Mouse (Mus musculus) liver, embryonic 12.5 days (tissue): ENCODE results near the gene Idh3b. TPM values are rescaled to one million over a fixed set of nuclear protein-coding genes. Genes with fewer than 3 reads are reported as not detected.

ENCODE experiments used
- ATAC-seq: fragments of 200-750 bp; cut with Nextera tagmentation; 2 replicates; pipeline ENCODE4 v1.8.0; 2017; ENCODE audit warnings: moderate number of reproducible peaks, mild to moderate bottlenecking, moderate library complexity
- H3K27ac ChIP-seq: fragments of 300-500 bp; sonication (generic); 2 replicates; pipeline ENCODE4 v1.5.1; 2016; ENCODE audit warnings: mild to moderate bottlenecking
- H3K27me3 ChIP-seq: fragments of 300-500 bp; sonication (generic); replicated peaks from 2 replicates; pipeline ENCODE4 v1.6.1; 2016; ENCODE audit warnings: mild to moderate bottlenecking, moderate library complexity
- H3K36me3 ChIP-seq: fragments of 300-500 bp; sonication (generic); 2 replicates; pipeline ENCODE4 v1.6.1; 2016; ENCODE audit warnings: mild to moderate bottlenecking, moderate library complexity
- H3K4me1 ChIP-seq: fragments of 300-500 bp; sonication (generic); 2 replicates; pipeline ENCODE4 v1.6.1; 2016
- H3K4me2 ChIP-seq: fragments of 300-500 bp; sonication (generic); 2 replicates; pipeline ENCODE4 v1.6.1; 2016; ENCODE audit warnings: mild to moderate bottlenecking, moderate library complexity
- H3K4me3 ChIP-seq: fragments of 300-500 bp; sonication (generic); 2 replicates; pipeline ENCODE4 v1.5.1; 2016; ENCODE audit warnings: mild to moderate bottlenecking, moderate library complexity
- H3K9ac ChIP-seq: fragments of 300-500 bp; sonication (generic); 2 replicates; pipeline ENCODE4 v1.6.1; 2016; ENCODE audit warnings: mild to moderate bottlenecking, moderate library complexity
- H3K9me3 ChIP-seq: fragments of 300-500 bp; sonication (generic); replicated peaks from 2 replicates; pipeline ENCODE4 v1.6.1; 2016; ENCODE audit warnings: mild to moderate bottlenecking, moderate library complexity
- WGBS: fragments of 180-500 bp; shearing (Covaris S2); methylation state at CpG from one replicate; pipeline ENCODE4 v1.1.7; 2016; ENCODE audit not compliant: insufficient replicate concordance; 5-methylcytosine and 5-hydroxymethylcytosine counted together
- polyA plus RNA-seq: library from polyadenylated mRNA; unstranded; fragments of >200 nt; fragmentation: Nextera tagmentation; extraction: Ambion mirVana; gene quantifications from 2 replicates; pipeline ENCODE4 v1.2.1, GENCODE M21; 2016

The Idh3b gene
- polyA plus RNA-seq: 123 and 127 TPM in 2 replicates

- H3K27ac ChIP-seq: peak within 1 kb of the TSS; percentile 80
- peak; percentile 81 for ATAC-seq
- peaks cover 36% of the 10 kb centered on the region for H3K4me1 ChIP-seq
- peak within 1 kb of the TSS; percentile 85 for H3K9ac ChIP-seq
- H3K36me3 ChIP-seq: peaks cover 36% of the 10 kb centered on the region
- peak within 1 kb of the TSS; percentile 80 for H3K4me2 ChIP-seq
- no peaks in the 10 kb centered on the region for H3K9me3 ChIP-seq
- WGBS: under 1% methylated on average over 51 of the region's 51 CpGs
- peak within 1 kb of the TSS; percentile 89 for H3K4me3 ChIP-seq
- H3K27me3 ChIP-seq: peaks cover 5% of the 10 kb centered on the region; the same call in 1 of the 2 replicates
Measured at GRCm38 (mm10) chr2:130283854-130284654, at the start of gene Idh3b. Gene Idh3b, minus strand, starts transcription at chr2:130284547.

GRCm38 (mm10) chr2:130329502-130329901 is 45.2 kb upstream of the Idh3b start:
- Histone ChIP-seq H3K9me3 (no peaks in the 10 kb centered on the region), H3K36me3 (no peaks in the 10 kb centered on the region), H3K4me3 (no peak overlapping the region), H3K27ac (no peak overlapping the region), H3K4me1 (no peaks in the 10 kb centered on the region), H3K9ac (no peak overlapping the region), H3K27me3 (0 out of 2 replicates have a peak, but pooled peaks cover 3% of the 10 kb centered on the region), H3K4me2 (no peak overlapping the region)
- 73% methylated on average over 2 of the region's 2 CpGs for WGBS
- ATAC-seq: no peak

- no peaks in the 10 kb centered on the region for H3K36me3 ChIP-seq
- H3K27ac ChIP-seq: no peak overlapping the region
- H3K9ac ChIP-seq: no peak overlapping the region
- no peak overlapping the region for H3K4me2 ChIP-seq
- 0 out of 2 replicates have a peak, but pooled peaks cover 4% of the 10 kb centered on the region for H3K27me3 ChIP-seq
- no peak overlapping the region for H3K4me3 ChIP-seq
- no peaks in the 10 kb centered on the region for H3K9me3 ChIP-seq
- ATAC-seq: no peak
- no peaks in the 10 kb centered on the region for H3K4me1 ChIP-seq
- WGBS: 31% methylated on average over 1 of the region's 1 CpGs
Measured at GRCm38 (mm10) chr2:130327057-130327456, 42.7 kb upstream of the Idh3b start.

GRCm38 (mm10) chr2:130303014-130303413 is 18.7 kb upstream of the Idh3b start:
- no peaks in the 10 kb centered on the region for H3K36me3 ChIP-seq
- H3K4me2 ChIP-seq: no peak overlapping the region
- WGBS: 51% methylated on average over 4 of the region's 4 CpGs
- H3K27ac ChIP-seq: no peak overlapping the region
- no peaks in the 10 kb centered on the region for H3K4me1 ChIP-seq
- no peak for ATAC-seq
- H3K27me3 ChIP-seq: peaks cover 50% of the 10 kb centered on the region
- H3K9ac ChIP-seq: no peak overlapping the region
- no peak overlapping the region for H3K4me3 ChIP-seq
- H3K9me3 ChIP-seq: no peaks in the 10 kb centered on the region

GRCm38 (mm10) chr2:130297580-130297979 is 13.2 kb upstream of the Idh3b start:
- Histone ChIP-seq H3K27ac (no peak overlapping the region), H3K9ac (no peak overlapping the region), H3K4me1 (peaks cover 26% of the 10 kb centered on the region), H3K4me3 (no peak overlapping the region), H3K36me3 (no peaks in the 10 kb centered on the region), H3K27me3 (peaks cover 88% of the 10 kb centered on the region), H3K4me2 (no peak overlapping the region), H3K9me3 (no peaks in the 10 kb centered on the region)
- 57% methylated on average over 9 of the region's 9 CpGs for WGBS
- ATAC-seq: no peak

GRCm38 (mm10) chr2:130296134-130296745 is 11.9 kb upstream of the Idh3b start:
- 6% methylated on average over 20 of the region's 20 CpGs for WGBS
- ATAC-seq: no peak
- no peaks in the 10 kb centered on the region for H3K9me3 ChIP-seq
- peak overlapping the region; percentile 68 for H3K4me2 ChIP-seq
- no peaks in the 10 kb centered on the region for H3K36me3 ChIP-seq
- peaks cover 26% of the 10 kb centered on the region for H3K4me1 ChIP-seq
- H3K27ac ChIP-seq: no peak overlapping the region
- H3K27me3 ChIP-seq: peaks cover 93% of the 10 kb centered on the region
- H3K4me3 ChIP-seq: peak overlapping the region; percentile 57
- H3K9ac ChIP-seq: no peak overlapping the region

GRCm38 (mm10) chr2:130295331-130296133 is 11.2 kb upstream of the Idh3b start:
- Histone ChIP-seq H3K4me1 (peaks cover 26% of the 10 kb centered on the region), H3K36me3 (no peaks in the 10 kb centered on the region), H3K4me2 (peak overlapping the region; percentile 68), H3K27me3 (peaks cover 99% of the 10 kb centered on the region), H3K27ac (no peak overlapping the region), H3K9me3 (no peaks in the 10 kb centered on the region), H3K4me3 (peak overlapping the region; percentile 57), H3K9ac (peak overlapping the region; percentile 49)
- WGBS: 1% methylated on average over 53 of the region's 99 CpGs
- ATAC-seq: no peak

- H3K27ac ChIP-seq: no peak within 1 kb of the TSS
- peak; percentile 44 for ATAC-seq
- no peaks in the 10 kb centered on the region for H3K9me3 ChIP-seq
- peak within 1 kb of the TSS; percentile 49 for H3K9ac ChIP-seq
- H3K36me3 ChIP-seq: no peaks in the 10 kb centered on the region
- peaks cover 92% of the 10 kb centered on the region for H3K27me3 ChIP-seq
- 3% methylated on average over 35 of the region's 39 CpGs for WGBS
- peaks cover 26% of the 10 kb centered on the region for H3K4me1 ChIP-seq
- H3K4me2 ChIP-seq: peak within 1 kb of the TSS; percentile 68
- H3K4me3 ChIP-seq: peak within 1 kb of the TSS; percentile 57
Measured at GRCm38 (mm10) chr2:130294936-130295277, 10.6 kb upstream of the Idh3b start, which contains the start of gene Ebf4. Gene Ebf4, plus strand, starts transcription at chr2:130295169.

GRCm38 (mm10) chr2:130294218-130294935 is 10.0 kb upstream of the Idh3b start:
- 9% methylated on average over 20 of the region's 20 CpGs for WGBS
- peak overlapping the region; percentile 68 for H3K4me2 ChIP-seq
- no peak; the same call in 1 of the 2 replicates for ATAC-seq
- H3K27me3 ChIP-seq: peaks cover 87% of the 10 kb centered on the region
- no peak overlapping the region for H3K9ac ChIP-seq
- no peaks in the 10 kb centered on the region for H3K9me3 ChIP-seq
- H3K4me1 ChIP-seq: peaks cover 26% of the 10 kb centered on the region
- H3K27ac ChIP-seq: no peak overlapping the region
- peak overlapping the region; percentile 57 for H3K4me3 ChIP-seq
- H3K36me3 ChIP-seq: no peaks in the 10 kb centered on the region

- no peak overlapping the region for H3K9ac ChIP-seq
- WGBS: 6% methylated on average over 4 of the region's 4 CpGs
- no peaks in the 10 kb centered on the region for H3K36me3 ChIP-seq
- peaks cover 26% of the 10 kb centered on the region for H3K4me1 ChIP-seq
- no peak overlapping the region for H3K27ac ChIP-seq
- no peak for ATAC-seq
- H3K27me3 ChIP-seq: peaks cover 83% of the 10 kb centered on the region
- H3K9me3 ChIP-seq: no peaks in the 10 kb centered on the region
- no peak overlapping the region for H3K4me2 ChIP-seq
- H3K4me3 ChIP-seq: no peak overlapping the region
Measured at GRCm38 (mm10) chr2:130293486-130293885, 9.1 kb upstream of the Idh3b start.

GRCm38 (mm10) chr2:130293009-130293408 is 8.7 kb upstream of the Idh3b start:
- no peaks in the 10 kb centered on the region for H3K9me3 ChIP-seq
- H3K27me3 ChIP-seq: peaks cover 78% of the 10 kb centered on the region
- no peak for ATAC-seq
- no peak overlapping the region for H3K4me2 ChIP-seq
- H3K27ac ChIP-seq: no peak overlapping the region
- no peak overlapping the region for H3K4me3 ChIP-seq
- no peak overlapping the region for H3K9ac ChIP-seq
- WGBS: 30% methylated on average over 3 of the region's 3 CpGs
- no peaks in the 10 kb centered on the region for H3K36me3 ChIP-seq
- peaks cover 26% of the 10 kb centered on the region for H3K4me1 ChIP-seq
